Mouse (Mus musculus) limb, embryonic 14.5 days (tissue): ENCODE measurements at regions not wholly inside any gene's neighbourhood (a gene's known extent, or its start where the extent isn't known, plus 50 kb on each side); places are given as distances from the start of the nearest gene placed in this dataset.

ENCODE experiments used
- ATAC-seq: fragments of 200-750 bp; cut with Nextera tagmentation; 2 replicates; pipeline ENCODE4 v1.8.0; 2017; ENCODE audit warnings: low read depth, moderate number of reproducible peaks, moderate TSS enrichment; ENCODE audit not compliant: low FRiP score
- DNase-seq: peaks from one replicate; pipeline ENCODE4 v3.0.0-alpha.2; 2015; ENCODE audit warnings: low spot score
- H3K27ac ChIP-seq: fragments of 300-500 bp; sonication (generic); replicated peaks from 2 replicates; pipeline ENCODE4 v1.5.1; 2014; ENCODE audit warnings: low read depth, mild to moderate bottlenecking, low read length, moderate library complexity, mixed read lengths
- H3K27me3 ChIP-seq: fragments of 300-500 bp; sonication (generic); 2 replicates; pipeline ENCODE4 v1.6.1; 2014; ENCODE audit warnings: low read length, mixed read lengths; ENCODE audit not compliant: control insufficient read depth, insufficient read depth
- H3K36me3 ChIP-seq: fragments of 300-500 bp; sonication (generic); 2 replicates; pipeline ENCODE4 v1.6.1; 2014; ENCODE audit warnings: mild to moderate bottlenecking, low read length, moderate library complexity, mixed read lengths; ENCODE audit not compliant: control insufficient read depth, insufficient read depth
- H3K4me1 ChIP-seq: fragments of 300-500 bp; sonication (generic); 2 replicates; pipeline ENCODE4 v1.6.1; 2014; ENCODE audit warnings: antibody characterized with exemption, low read length, mixed read lengths; ENCODE audit not compliant: control insufficient read depth, insufficient read depth
- H3K4me2 ChIP-seq: fragments of 300-500 bp; sonication (generic); replicated peaks from 2 replicates; pipeline ENCODE4 v1.6.1; 2014; ENCODE audit warnings: low read depth, mild to moderate bottlenecking, low read length, moderate library complexity; ENCODE audit not compliant: severe bottlenecking
- H3K4me3 ChIP-seq: fragments of 300-500 bp; sonication (generic); replicated peaks from 2 replicates; pipeline ENCODE4 v1.5.1; 2014; ENCODE audit warnings: low read length
- H3K9ac ChIP-seq: fragments of 300-500 bp; sonication (generic); 2 replicates; pipeline ENCODE4 v1.6.1; 2014; ENCODE audit warnings: mild to moderate bottlenecking, low read depth, low read length, moderate library complexity; ENCODE audit not compliant: severe bottlenecking
- H3K9me3 ChIP-seq: fragments of 300-500 bp; sonication (generic); 2 replicates; pipeline ENCODE4 v1.6.1; 2016; ENCODE audit warnings: low read length; ENCODE audit not compliant: control insufficient read depth
- POLR2A ChIP-seq: fragments of 200-500 bp; IDR thresholded peaks from 2 replicates; pipeline ENCODE4 v1.8.0; 2012; ENCODE audit warnings: inconsistent platforms, mild to moderate bottlenecking, moderate library complexity, borderline replicate concordance; ENCODE audit not compliant: insufficient read depth, insufficient read length; ENCODE audit errors: extremely low read depth
- WGBS: fragments of 180-500 bp; shearing (Covaris S2); extraction: QIAGEN DNeasy Blood & Tissue Kit; methylation state at CpG from one replicate; pipeline ENCODE4 v1.1.7; 2014; 5-methylcytosine and 5-hydroxymethylcytosine counted together

DNA sequence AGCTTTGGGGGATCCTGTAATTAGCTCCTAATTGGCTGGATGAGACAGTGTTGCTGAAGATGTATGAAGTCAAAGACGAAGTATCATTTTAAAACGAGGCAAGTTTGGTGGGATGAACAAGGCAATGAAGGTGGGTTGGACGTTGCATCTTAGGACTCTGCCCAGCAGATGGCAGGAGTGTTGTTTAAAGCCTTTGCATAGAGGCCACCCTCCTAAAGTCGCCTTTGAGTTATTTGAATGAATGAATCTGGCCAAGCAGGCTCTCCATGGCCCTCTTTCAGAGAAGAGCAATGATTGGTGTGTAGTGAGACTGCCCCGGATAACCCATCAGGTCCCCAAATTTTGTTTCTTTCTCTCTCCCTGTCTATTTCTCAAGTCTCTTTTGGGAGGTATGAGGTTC lies 77.5 kb upstream of the Shisa3 start:
- no peak for TF ChIP-seq POLR2A
- Histone ChIP-seq H3K4me2 (no peak overlapping the region), H3K36me3 (no peaks in the 10 kb centered on the region), H3K9ac (no peak overlapping the region), H3K27ac (no peak overlapping the region), H3K27me3 (no peaks in the 10 kb centered on the region), H3K9me3 (no peaks in the 10 kb centered on the region), H3K4me1 (no peaks in the 10 kb centered on the region), H3K4me3 (no peak overlapping the region)
- DNase-seq (peak; percentile 38), ATAC-seq (no peak)
- WGBS: 53% methylated on average over 5 of the region's 5 CpGs

DNA sequence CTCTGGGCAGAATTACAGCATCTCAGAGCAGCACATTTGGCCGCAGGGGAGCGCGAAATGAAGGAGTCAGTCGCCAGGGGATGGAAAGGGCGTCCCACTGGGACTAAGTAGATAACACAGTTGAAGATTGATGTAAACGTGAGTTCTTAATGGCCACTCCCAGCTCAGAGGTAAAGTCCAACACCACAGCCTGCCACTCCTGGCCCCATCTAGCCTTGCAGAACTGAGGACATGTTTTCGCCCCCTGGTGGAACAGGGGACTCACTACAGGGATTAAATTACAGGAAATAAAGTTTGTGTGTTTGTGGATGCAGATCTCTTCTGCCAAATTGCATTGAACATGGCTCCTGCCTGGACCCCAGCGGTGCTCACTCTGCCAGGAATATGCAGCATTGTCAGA lies 76.7 kb upstream of the Shisa3 start:
- 37% methylated on average over 8 of the region's 8 CpGs for WGBS
- no peak overlapping the region for H3K9ac ChIP-seq
- ATAC-seq (no peak), DNase-seq (no peak)
- no peaks in the 10 kb centered on the region for H3K27me3 ChIP-seq
- H3K4me1 ChIP-seq: no peaks in the 10 kb centered on the region
- TF ChIP-seq POLR2A: no peak
- no peak overlapping the region for H3K4me3 ChIP-seq
- no peaks in the 10 kb centered on the region for H3K36me3 ChIP-seq
- no peak overlapping the region for H3K27ac ChIP-seq
- H3K9me3 ChIP-seq: no peaks in the 10 kb centered on the region
- no peak overlapping the region for H3K4me2 ChIP-seq

DNA sequence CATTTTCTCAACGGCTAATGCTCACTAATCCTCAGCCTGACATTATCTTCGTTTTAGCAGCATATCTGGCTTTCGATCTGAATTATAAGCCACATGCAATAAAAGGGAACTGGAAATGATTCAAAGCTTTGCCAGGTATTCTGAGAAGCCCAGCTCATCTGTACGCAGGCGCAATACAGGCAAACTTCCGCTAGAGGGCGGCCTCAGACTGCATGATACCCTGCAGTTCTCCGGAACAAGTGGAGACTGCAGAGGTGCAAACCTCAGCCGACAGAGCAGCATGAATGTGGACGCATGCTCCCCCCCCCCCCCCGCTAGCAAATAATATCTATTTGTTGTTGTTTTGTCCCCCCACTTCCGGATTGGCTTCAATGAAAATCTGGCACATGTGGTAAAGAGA lies 75.3 kb upstream of the Shisa3 start:
- Histone ChIP-seq H3K9me3 (no peaks in the 10 kb centered on the region), H3K4me1 (no peaks in the 10 kb centered on the region), H3K9ac (no peak overlapping the region), H3K27ac (no peak overlapping the region), H3K4me3 (peak overlapping the region; percentile 21), H3K36me3 (no peaks in the 10 kb centered on the region), H3K27me3 (no peaks in the 10 kb centered on the region), H3K4me2 (peak overlapping the region; percentile 45)
- DNase-seq: peak; percentile 89
- WGBS: 4% methylated on average over 12 of the region's 12 CpGs
- peak; percentile 66 for ATAC-seq
- TF ChIP-seq POLR2A: no peak

DNA sequence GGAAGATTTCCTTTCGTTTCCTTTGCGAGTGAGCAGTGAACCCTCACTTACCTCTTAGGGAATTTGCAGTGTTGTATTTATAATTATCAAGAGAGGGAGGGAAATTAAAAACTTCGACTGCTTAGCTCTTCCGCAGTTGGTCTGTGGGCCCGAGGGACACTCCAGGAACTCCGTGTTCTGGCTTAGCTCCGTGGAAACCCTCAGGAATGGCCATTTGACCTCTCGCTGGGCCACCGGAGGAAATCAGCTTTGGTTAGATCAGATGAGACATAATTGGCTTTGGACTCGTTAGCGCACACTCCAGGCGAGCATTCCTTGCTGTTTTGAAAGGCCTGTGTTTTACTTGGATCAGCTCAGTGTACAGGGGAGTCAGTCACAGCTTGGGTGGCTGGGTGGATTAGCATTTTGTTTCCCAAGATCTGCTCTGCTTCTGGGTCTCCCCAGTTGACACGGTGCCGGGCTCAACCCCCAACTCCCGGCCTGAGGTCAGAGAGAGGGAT lies 74.9 kb upstream of the Shisa3 start:
- H3K9me3 ChIP-seq: no peaks in the 10 kb centered on the region
- TF ChIP-seq POLR2A: no peak

DNA sequence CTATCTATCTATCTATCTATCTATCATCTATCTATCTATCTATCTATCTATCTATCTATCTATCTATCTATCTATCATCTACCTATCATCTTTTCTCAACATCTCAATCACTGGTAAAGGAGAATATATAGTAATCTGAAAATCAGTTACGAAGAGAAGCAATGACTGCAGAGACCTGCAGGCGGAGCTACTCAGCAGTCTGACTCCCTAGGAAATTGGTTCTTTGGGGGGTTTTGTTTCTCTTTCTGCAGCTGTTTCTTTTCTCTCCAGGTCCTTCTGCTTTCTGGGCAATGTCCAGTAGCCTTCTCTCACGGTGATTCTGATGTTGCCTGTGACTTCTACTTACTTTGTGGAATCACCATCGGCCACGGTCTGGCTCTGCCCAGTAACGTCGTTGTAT lies 73.6 kb upstream of the Shisa3 start:
- no peak overlapping the region for H3K27ac ChIP-seq
- peak; percentile 33 for DNase-seq
- 80% methylated on average over 7 of the region's 7 CpGs for WGBS

More for the DNA sequence above, 74.9 kb upstream of the Shisa3 start:
- peaks cover 1% of the 10 kb centered on the region; the same call in 1 of the 2 replicates for H3K4me1 ChIP-seq
- no peak overlapping the region for H3K9ac ChIP-seq
- WGBS: 21% methylated on average over 15 of the region's 15 CpGs
- H3K4me3 ChIP-seq: peak overlapping the region; percentile 21
- peak overlapping the region; percentile 45 for H3K4me2 ChIP-seq
- ATAC-seq: peak; percentile 58
- H3K27ac ChIP-seq: no peak overlapping the region
- H3K27me3 ChIP-seq: no peaks in the 10 kb centered on the region
- DNase-seq: peak; percentile 34
- H3K36me3 ChIP-seq: no peaks in the 10 kb centered on the region

DNA sequence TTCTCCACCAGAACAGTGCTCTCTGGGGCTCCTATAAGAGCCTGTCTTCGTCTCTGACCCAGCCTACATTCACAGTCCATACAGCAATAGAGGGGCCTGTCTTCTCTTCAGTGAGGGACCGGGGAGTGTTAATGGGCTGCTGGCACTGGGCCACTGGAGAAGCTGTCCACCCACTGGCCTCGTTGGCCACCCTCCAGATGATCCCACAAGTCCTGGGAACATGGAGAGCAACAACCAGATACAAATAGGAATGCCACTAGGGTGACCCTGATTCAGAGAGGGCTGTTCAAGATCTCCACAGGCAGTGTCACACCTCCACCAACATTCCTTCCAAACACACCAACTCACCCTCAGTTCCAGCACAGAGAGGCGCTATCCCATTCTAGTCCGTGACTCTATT lies 69.7 kb upstream of the Shisa3 start:
- ATAC-seq (no peak), DNase-seq (no peak)
- Histone ChIP-seq H3K4me1 (peaks cover 3% of the 10 kb centered on the region; the same call in 1 of the 2 replicates), H3K4me2 (no peak overlapping the region), H3K4me3 (no peak overlapping the region), H3K27me3 (no peaks in the 10 kb centered on the region), H3K9ac (no peak overlapping the region), H3K36me3 (no peaks in the 10 kb centered on the region), H3K9me3 (no peaks in the 10 kb centered on the region), H3K27ac (no peak overlapping the region)
- WGBS: 59% methylated on average over 5 of the region's 5 CpGs
- no peak for TF ChIP-seq POLR2A

More for the DNA sequence above, 73.6 kb upstream of the Shisa3 start:
- Histone ChIP-seq H3K4me3 (no peak overlapping the region), H3K4me2 (no peak overlapping the region), H3K9ac (no peak overlapping the region), H3K27me3 (no peaks in the 10 kb centered on the region), H3K36me3 (no peaks in the 10 kb centered on the region), H3K4me1 (peaks cover 3% of the 10 kb centered on the region; the same call in 1 of the 2 replicates), H3K9me3 (no peaks in the 10 kb centered on the region)
- no peak for ATAC-seq
- no peak for TF ChIP-seq POLR2A
